Mouse (Mus musculus) thymus, adult 2 months (tissue): ENCODE results near the gene Il11.

Experiments used
- CTCF ChIP-seq: fragments of 200-500 bp; IDR thresholded peaks from 2 replicates; pipeline ENCODE4 v1.5.1; 2012; ENCODE audit warnings: mild to moderate bottlenecking, control low read depth, low read length, moderate library complexity, borderline replicate concordance; ENCODE audit not compliant: control insufficient read depth, poor library complexity, insufficient read depth; ENCODE audit errors: extremely low read depth
- POLR2A ChIP-seq: fragments of 200-500 bp; IDR thresholded peaks from 2 replicates; pipeline ENCODE4 v1.6.1; 2012; ENCODE audit warnings: mild to moderate bottlenecking, low read length, control low read depth, moderate library complexity; ENCODE audit not compliant: control insufficient read depth, poor library complexity, insufficient read depth; ENCODE audit errors: extremely low read depth

DNA sequence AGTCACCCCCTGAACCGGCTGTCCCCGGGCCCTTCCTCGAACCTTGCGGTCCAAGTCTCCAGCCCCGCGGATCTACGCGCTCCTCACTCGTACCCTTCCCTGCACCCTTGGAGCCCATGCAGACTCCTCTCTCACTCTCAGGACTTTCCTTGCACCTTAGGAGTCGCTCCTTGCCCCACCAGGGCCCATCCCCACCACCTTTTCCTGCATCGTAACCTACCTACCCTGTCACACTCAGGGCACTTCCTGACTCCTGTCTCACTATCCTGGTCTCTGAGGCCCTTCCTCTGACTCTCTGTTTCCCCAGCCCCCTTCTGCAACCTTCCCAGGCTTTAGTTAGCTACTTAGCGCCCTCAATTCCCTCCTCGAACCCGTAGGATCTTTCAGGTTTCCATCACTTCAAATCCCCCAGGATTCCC is 42.3 kb downstream of the Il11 start:
- TF ChIP-seq POLR2A (no peak), CTCF (no peak)
